Mouse (Mus musculus): Measurements from ENCODE around the gene Mctp2.

DNA sequence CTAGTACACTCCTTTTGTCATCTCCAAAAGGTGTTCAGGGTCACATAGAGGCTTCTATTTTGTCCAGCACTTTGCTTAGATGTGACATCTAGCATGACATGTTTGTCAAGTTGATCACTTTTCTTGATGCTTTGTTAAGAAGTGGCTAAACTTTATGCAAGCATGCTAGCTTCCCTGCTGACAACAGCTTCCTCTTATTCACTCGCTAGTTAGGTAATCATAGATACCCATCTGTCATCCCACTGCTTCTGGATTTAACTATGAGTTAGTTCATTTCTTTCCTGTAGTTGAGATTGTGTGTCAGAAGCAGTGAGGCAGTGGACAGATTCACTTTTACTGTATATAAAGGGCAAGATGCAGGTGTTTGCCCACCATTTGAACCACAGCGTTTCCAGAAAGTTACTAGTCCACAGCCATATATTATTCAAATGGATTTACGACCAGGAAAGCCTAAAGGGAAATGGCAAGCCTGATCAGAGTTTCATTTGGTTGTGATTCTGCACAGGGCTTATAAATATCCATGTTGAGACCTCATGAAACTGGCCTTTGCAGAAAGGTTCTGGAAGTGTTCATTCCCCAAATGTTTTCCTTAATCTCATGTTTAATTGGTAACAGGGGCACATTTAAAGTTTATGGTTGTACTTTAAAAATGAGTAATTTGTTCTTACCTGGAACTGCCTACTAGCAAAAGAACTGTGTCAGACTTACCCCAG, 216.8 kb downstream of the Mctp2 start:
- no peak for TF ChIP-seq CTCF (IDR thresholded peaks at IDR 0.05 in 2 of 3, conservative IDR thresholded peaks at IDR 0.05 in 1 of 3; ENCODE audit: control insufficient read depth in 1 of 3, insufficient read depth in 1 of 3, low read depth in 2 of 3, low read length in 3 of 3, poor library complexity in 1 of 3, severe bottlenecking in 1 of 3)
- TF ChIP-seq POLR2A (IDR thresholded peaks at IDR 0.05; ENCODE audit: control insufficient read depth in 1 of 2, insufficient read depth in 1 of 2, low read depth in 1 of 2, low read length in 2 of 2, poor library complexity in 1 of 2), result no peak
- TF ChIP-seq POLR2AphosphoS2 (IDR thresholded peaks at IDR 0.05; ENCODE audit: low read length), result no peak
- TF ChIP-seq BHLHE40 (IDR thresholded peaks at IDR 0.05; ENCODE audit: borderline replicate concordance, low read depth, low read length), result no peak
- TF ChIP-seq USF1 (IDR thresholded peaks at IDR 0.05; ENCODE audit: low read depth, low read length), result no peak
- TF ChIP-seq E2F4 (IDR thresholded peaks at IDR 0.05; ENCODE audit: borderline replicate concordance, low read depth, low read length), result no peak
- no peak for TF ChIP-seq NELFE (IDR thresholded peaks at IDR 0.05; ENCODE audit: low read depth, low read length)
- no peak for TF ChIP-seq HCFC1 (IDR thresholded peaks at IDR 0.05; ENCODE audit: low read depth, low read length)
- TF ChIP-seq EP300 (IDR thresholded peaks at IDR 0.05; ENCODE audit: low read depth in 1 of 2, low read length in 2 of 2), result no peak
- no peak for TF ChIP-seq TCF12 (IDR thresholded peaks at IDR 0.05; ENCODE audit: low read depth, low read length)
- TF ChIP-seq MYB (IDR thresholded peaks at IDR 0.05; ENCODE audit: low read depth, low read length), result no peak
- TF ChIP-seq RAD21 (IDR thresholded peaks at IDR 0.05; ENCODE audit: low read depth, low read length), result no peak
- TF ChIP-seq ZMIZ1 (IDR thresholded peaks at IDR 0.05; ENCODE audit: low read depth, low read length), result no peak
- TF ChIP-seq MAZ (IDR thresholded peaks at IDR 0.05; ENCODE audit: low read depth, low read length), result no peak
